Mouse (Mus musculus) c-Kit-positive CD71-negative TER-119-negative erythroid progenitor cells, embryonic 14.5 days (primary cell): ENCODE results near the gene Hivep2.
A peak's percentile ranks its signal among the peaks of the same experiment; 100 is the strongest.

ENCODE experiments used
- DNase-seq: peaks from one replicate; pipeline ENCODE4 v3.0.0-alpha.2; 2013; ENCODE audit warnings: low read depth

Gene Hivep2

GRCm38 (mm10) chr10:13965974-13966829 lies at the start of gene Hivep2:
Gene Hivep2, plus strand, starts transcription at chr10:13966075.
- DNase-seq, result no peak

GRCm38 (mm10) chr10:13916645-13917342 lies 49.1 kb upstream of the Hivep2 start:
- no peak for DNase-seq

GRCm38 (mm10) chr10:13921641-13922385 lies 44.1 kb upstream of the Hivep2 start:
- no peak for DNase-seq

- no peak for DNase-seq
Observed at GRCm38 (mm10) chr10:13929306-13929705, 36.6 kb upstream of the Hivep2 start.

GRCm38 (mm10) chr10:13932147-13932546 lies 33.7 kb upstream of the Hivep2 start:
- no peak for DNase-seq

GRCm38 (mm10) chr10:13933320-13933719 lies 32.6 kb upstream of the Hivep2 start:
- DNase-seq, result no peak

GRCm38 (mm10) chr10:13935646-13936045 lies 30.2 kb upstream of the Hivep2 start:
- no peak for DNase-seq

- no peak for DNase-seq
Observed at GRCm38 (mm10) chr10:13941406-13941805, 24.5 kb upstream of the Hivep2 start.

- no peak for DNase-seq
Observed at GRCm38 (mm10) chr10:13943706-13944105, 22.2 kb upstream of the Hivep2 start.

- DNase-seq, result no peak
Observed at GRCm38 (mm10) chr10:13946498-13946897, 19.4 kb upstream of the Hivep2 start.

- no peak for DNase-seq
Observed at GRCm38 (mm10) chr10:13962965-13963364, 2.9 kb upstream of the Hivep2 start.

- no peak for DNase-seq
Observed at GRCm38 (mm10) chr10:13963908-13964500, 1.9 kb upstream of the Hivep2 start.

GRCm38 (mm10) chr10:13964501-13965281 lies 1.2 kb upstream of the Hivep2 start:
- no peak for DNase-seq

- DNase-seq, result no peak
Observed at GRCm38 (mm10) chr10:13965316-13965973, 430 bp upstream of the Hivep2 start.

- DNase-seq, result peak; percentile 18
Observed at GRCm38 (mm10) chr10:13966830-13967450, 1.1 kb downstream of the Hivep2 start.

- peak; percentile 52 for DNase-seq
Observed at GRCm38 (mm10) chr10:13967451-13968233, 1.8 kb downstream of the Hivep2 start.

- DNase-seq, result no peak
Observed at GRCm38 (mm10) chr10:13968234-13968555, 2.3 kb downstream of the Hivep2 start.

GRCm38 (mm10) chr10:13968989-13969388 lies 3.1 kb downstream of the Hivep2 start:
- DNase-seq, result peak; percentile 36

GRCm38 (mm10) chr10:13970321-13970720 lies 4.4 kb downstream of the Hivep2 start:
- no peak for DNase-seq

- no peak for DNase-seq
Observed at GRCm38 (mm10) chr10:13971268-13971667, 5.4 kb downstream of the Hivep2 start.
